Mouse (Mus musculus) lung, embryonic 15.5 days (tissue): ENCODE results near the gene Gys2. TPM values are rescaled to one million over a fixed set of nuclear protein-coding genes. Genes with fewer than 3 reads are reported as not detected.
A peak's percentile ranks its signal among the peaks of the same experiment; 100 is the strongest.

Experiments used
- ATAC-seq: fragments of 200-750 bp; cut with Nextera tagmentation; 2 replicates; pipeline ENCODE4 v1.8.0; 2017; ENCODE audit warnings: moderate number of reproducible peaks, borderline replicate concordance; ENCODE audit not compliant: low FRiP score, low TSS enrichment; ENCODE audit errors: extremely low read depth
- H3K27ac ChIP-seq: fragments of 300-500 bp; sonication (generic); 2 replicates; pipeline ENCODE4 v1.5.1; 2015; ENCODE audit warnings: moderate library complexity, mild to moderate bottlenecking, inconsistent platforms
- H3K27me3 ChIP-seq: fragments of 300-500 bp; sonication (generic); 2 replicates; pipeline ENCODE4 v1.6.1; 2015; ENCODE audit warnings: inconsistent platforms
- H3K36me3 ChIP-seq: fragments of 300-500 bp; sonication (generic); 2 replicates; pipeline ENCODE4 v1.6.1; 2015; ENCODE audit warnings: inconsistent platforms
- H3K4me1 ChIP-seq: fragments of 300-500 bp; sonication (generic); 2 replicates; pipeline ENCODE4 v1.6.1; 2015; ENCODE audit warnings: inconsistent platforms
- H3K4me2 ChIP-seq: fragments of 300-500 bp; sonication (generic); 2 replicates; pipeline ENCODE4 v1.6.1; 2015; ENCODE audit warnings: inconsistent platforms, mild to moderate bottlenecking, moderate library complexity
- H3K4me3 ChIP-seq: fragments of 300-500 bp; sonication (generic); 2 replicates; pipeline ENCODE4 v1.5.1; 2015; ENCODE audit warnings: mild to moderate bottlenecking, inconsistent platforms
- H3K9ac ChIP-seq: fragments of 300-500 bp; sonication (generic); 2 replicates; pipeline ENCODE4 v1.6.1; 2015; ENCODE audit warnings: inconsistent platforms
- H3K9me3 ChIP-seq: fragments of 300-500 bp; sonication (generic); 2 replicates; pipeline ENCODE4 v1.6.1; 2016; ENCODE audit warnings: inconsistent platforms
- WGBS: fragments of 180-500 bp; shearing (Covaris S2); methylation state at CpG from one replicate; pipeline ENCODE4 v1.1.7; 2015; 5-methylcytosine and 5-hydroxymethylcytosine counted together
- polyA plus RNA-seq: library from polyadenylated mRNA; unstranded; fragments of >200 nt; fragmentation: Nextera tagmentation; extraction: Ambion mirVana; gene quantifications from 2 replicates; pipeline ENCODE4 v1.2.1, GENCODE M21; 2015

Gys2 gene
- polyA plus RNA-seq, 1 experiment from 2014 or later, result 0.10 TPM

DNA sequence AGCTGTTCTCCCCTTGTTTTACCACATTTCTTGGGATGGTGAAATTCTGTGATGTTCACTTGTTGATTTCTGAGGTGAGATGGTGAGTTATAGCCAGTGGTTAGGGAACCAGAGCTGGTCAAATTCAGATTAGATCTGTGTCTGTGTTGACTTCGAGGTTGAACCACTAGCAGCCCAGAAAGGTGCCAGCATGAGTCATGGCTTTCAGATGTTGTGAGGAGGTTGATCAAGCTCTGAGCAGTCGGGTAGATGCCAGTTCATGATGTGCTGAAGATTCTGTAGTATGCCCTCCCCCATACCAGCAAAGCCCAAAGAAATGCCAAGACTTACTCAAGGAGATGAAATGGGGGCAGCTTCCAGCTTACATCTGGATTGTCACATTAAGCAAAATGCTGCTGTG, 83.8 kb downstream of the Gys2 start:
- Histone ChIP-seq H3K36me3 (peaks cover 12% of the 10 kb centered on the region; the same call in 1 of the 2 replicates), H3K4me1 (peaks cover 14% of the 10 kb centered on the region), H3K27me3 (no peaks in the 10 kb centered on the region), H3K9me3 (no peaks in the 10 kb centered on the region), H3K4me3 (no peak overlapping the region), H3K4me2 (no peak overlapping the region), H3K27ac (no peak overlapping the region), H3K9ac (no peak overlapping the region)
- 71% methylated on average over 2 of the region's 2 CpGs for WGBS
- ATAC-seq, result no peak

DNA sequence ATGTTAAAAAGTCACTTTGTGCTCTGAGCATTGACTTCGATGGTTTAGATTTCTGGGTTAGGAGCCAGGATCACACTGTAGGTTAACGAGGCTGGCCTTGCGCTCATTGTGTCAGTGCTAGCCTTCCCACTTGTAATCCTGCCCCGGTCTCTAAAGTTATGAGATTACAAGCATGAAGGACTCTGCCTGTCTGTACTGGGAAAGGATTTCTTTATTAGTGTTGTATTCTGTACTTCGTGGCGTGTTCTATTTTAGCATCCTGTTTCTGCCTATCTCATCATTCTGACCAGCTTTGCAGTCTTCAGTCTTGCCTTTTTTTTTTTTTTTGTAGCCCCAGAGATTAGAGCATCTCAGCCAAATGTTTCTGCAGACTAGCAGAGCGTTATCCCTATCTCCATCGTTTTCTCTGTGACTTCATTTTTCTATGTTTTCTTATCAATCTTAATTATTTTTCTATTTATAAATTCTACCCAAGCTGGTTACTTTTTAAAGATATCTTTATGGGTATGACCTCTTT, 85.1 kb downstream of the Gys2 start:
- Histone ChIP-seq H3K27ac (no peak overlapping the region), H3K9me3 (no peaks in the 10 kb centered on the region), H3K4me1 (peaks cover 14% of the 10 kb centered on the region), H3K36me3 (peaks cover 4% of the 10 kb centered on the region; the same call in 1 of the 2 replicates), H3K4me2 (peak overlapping the region; percentile 74), H3K27me3 (no peaks in the 10 kb centered on the region), H3K9ac (peak overlapping the region; percentile 86), H3K4me3 (peak overlapping the region; percentile 88)
- 8% methylated on average over 8 of the region's 8 CpGs for WGBS
- ATAC-seq, result no peak

DNA sequence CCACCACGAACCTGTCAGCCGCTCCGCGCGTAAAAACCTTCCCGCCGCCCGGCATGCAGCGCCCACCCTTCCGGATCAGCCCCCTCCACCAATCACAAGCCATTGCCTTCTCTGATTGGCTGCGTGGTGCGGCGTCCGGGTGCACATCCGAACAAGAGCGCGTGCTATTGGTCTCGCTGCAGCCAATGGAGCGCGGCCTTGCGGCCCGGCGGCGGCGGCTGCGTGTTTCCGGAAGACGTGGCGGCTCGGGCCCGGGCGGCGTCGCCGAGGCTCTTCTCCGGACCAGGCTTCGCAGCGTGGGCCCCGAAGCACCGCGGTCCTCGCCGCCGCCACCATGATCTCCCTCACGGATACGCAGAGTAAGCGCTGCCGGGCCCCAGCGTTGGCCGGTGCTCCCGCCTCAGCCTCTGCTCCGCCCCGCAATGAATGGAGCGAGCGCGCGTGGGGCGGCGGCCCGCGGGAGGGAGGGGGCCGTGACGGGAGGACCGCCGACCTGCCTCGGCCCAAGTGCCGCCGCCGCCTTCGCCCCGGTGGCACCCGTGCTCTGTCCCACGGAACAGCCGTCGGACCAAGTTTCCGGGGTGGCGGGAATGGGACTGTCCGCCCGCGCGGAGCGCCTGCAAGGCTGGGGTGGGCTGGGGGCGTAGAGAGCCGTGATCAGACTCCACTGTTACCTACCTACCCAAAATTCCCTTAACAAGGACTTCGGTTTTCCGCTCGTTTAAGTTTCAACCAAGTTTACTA, 85.7 kb downstream of the Gys2 start, which contains the start of the genes Recql and Golt1b:
Gene Recql, minus strand, starts transcription at position 77 of the 744 bp plus-strand sequence.
Gene Golt1b, plus strand, starts transcription at position 211 of the 744 bp plus-strand sequence.
- peaks cover 14% of the 10 kb centered on the region for H3K4me1 ChIP-seq
- H3K27ac ChIP-seq, result no peak within 1 kb of the TSS
- under 1% methylated on average over 62 of the region's 87 CpGs for whole genome bisulfite sequencing
- peak within 1 kb of the TSS; percentile 88 for H3K4me3 ChIP-seq
- H3K9me3 ChIP-seq, result no peaks in the 10 kb centered on the region
- H3K9ac ChIP-seq, result peak within 1 kb of the TSS; percentile 86
- H3K4me2 ChIP-seq, result peak within 1 kb of the TSS; percentile 74
- H3K36me3 ChIP-seq, result no peaks in the 10 kb centered on the region
- peak; percentile 100 for ATAC-seq
- H3K27me3 ChIP-seq, result no peaks in the 10 kb centered on the region

DNA sequence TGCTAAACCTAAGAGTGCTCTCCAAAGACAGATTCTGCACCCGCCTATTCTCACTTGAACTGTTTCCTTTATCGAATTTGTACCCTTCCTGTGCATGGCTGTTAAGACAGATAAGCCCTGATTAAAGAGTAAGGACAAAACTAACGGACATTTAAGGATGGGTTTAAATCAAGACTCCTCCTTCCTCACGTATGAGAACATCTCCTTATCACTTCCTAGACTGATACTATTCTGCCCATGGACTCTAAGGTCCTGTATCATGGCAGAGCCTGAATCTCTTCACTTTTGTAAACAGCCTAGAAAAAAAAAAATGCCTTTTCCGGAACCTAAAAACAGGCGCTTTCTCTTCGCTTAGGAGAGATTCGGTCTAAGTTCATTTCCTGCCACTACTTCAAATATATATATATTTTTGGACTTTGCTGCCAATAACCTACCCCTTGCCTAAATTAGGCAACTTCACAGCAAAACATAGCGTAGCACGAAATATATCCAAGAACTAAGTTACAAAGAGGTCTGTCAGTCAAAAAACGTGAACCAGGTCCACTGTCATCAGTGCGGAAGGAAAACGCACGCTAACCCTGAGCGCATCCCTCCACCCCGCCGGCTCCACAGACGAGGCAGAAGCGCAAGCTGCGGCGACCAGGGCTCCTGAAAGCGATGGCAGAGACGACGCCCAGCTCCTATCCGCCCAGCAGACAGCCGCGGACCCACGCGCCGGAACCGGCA, 86.5 kb downstream of the Gys2 start:
- Histone ChIP-seq H3K36me3 (no peaks in the 10 kb centered on the region), H3K9ac (peak overlapping the region; percentile 41), H3K4me2 (peak overlapping the region; percentile 74), H3K27ac (no peak overlapping the region), H3K9me3 (no peaks in the 10 kb centered on the region), H3K27me3 (no peaks in the 10 kb centered on the region), H3K4me3 (peak overlapping the region; percentile 88), H3K4me1 (peaks cover 14% of the 10 kb centered on the region)
- WGBS, result 2% methylated on average over 31 of the region's 31 CpGs
- no peak for ATAC-seq

DNA sequence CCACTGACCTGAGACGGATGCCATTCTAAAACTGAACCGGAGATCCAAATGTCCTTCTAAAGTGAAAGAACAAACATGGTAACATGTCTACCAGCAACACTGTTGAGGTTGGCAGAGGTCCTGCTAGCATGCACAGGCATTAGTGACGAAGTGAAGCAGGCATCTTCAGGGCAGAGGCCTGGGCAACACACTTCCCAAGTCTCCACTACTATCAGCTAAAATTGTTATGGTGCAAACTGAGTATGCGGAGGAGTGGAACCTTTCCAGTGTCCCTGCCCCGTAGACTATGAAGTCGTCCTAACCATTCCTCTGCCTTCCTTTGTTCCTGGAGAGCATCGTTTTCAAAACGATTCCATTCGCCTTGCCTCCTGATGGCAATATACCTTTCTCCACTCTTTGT, 88.4 kb downstream of the Gys2 start:
- Histone ChIP-seq H3K9ac (no peak overlapping the region), H3K27me3 (no peaks in the 10 kb centered on the region), H3K4me3 (no peak overlapping the region), H3K4me1 (peaks cover 14% of the 10 kb centered on the region), H3K27ac (no peak overlapping the region), H3K9me3 (no peaks in the 10 kb centered on the region), H3K4me2 (no peak overlapping the region), H3K36me3 (no peaks in the 10 kb centered on the region)
- no peak for ATAC-seq
- whole genome bisulfite sequencing, result 87% methylated on average over 9 of the region's 9 CpGs

DNA sequence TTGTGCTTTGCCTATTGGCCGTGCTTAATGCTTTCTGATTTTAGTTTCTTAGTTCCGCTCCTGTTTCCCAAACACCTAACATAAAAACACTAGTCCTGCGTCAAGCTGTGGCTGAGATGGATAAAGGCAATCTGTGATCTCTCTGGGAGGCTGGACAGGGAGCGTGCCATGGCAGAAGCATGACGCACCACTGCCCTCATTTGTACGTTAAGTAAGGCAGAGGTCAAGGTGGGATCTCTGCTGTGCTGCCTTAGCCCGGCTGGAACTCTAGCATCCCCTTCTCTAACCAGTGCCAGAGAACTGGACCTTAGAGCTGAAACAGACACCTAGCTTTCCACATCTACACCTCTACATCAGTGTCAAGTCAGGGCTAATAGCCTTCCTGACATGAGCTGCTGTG, 91.3 kb downstream of the Gys2 start:
- Histone ChIP-seq H3K4me2 (no peak overlapping the region), H3K27ac (no peak overlapping the region), H3K4me3 (no peak overlapping the region), H3K27me3 (no peaks in the 10 kb centered on the region), H3K9ac (no peak overlapping the region), H3K36me3 (peaks cover 4% of the 10 kb centered on the region; the same call in 1 of the 2 replicates), H3K4me1 (peaks cover 5% of the 10 kb centered on the region; the same call in 1 of the 2 replicates), H3K9me3 (no peaks in the 10 kb centered on the region)
- 82% methylated on average over 7 of the region's 7 CpGs for WGBS
- ATAC-seq, result no peak

GRCm38 (mm10) chr6:142379961-142380360, 92.9 kb downstream of the Gys2 start:
- Histone ChIP-seq H3K9ac (no peak overlapping the region), H3K4me2 (no peak overlapping the region), H3K36me3 (peaks cover 11% of the 10 kb centered on the region; the same call in 1 of the 2 replicates), H3K4me1 (no peaks in the 10 kb centered on the region), H3K27me3 (no peaks in the 10 kb centered on the region), H3K9me3 (no peaks in the 10 kb centered on the region), H3K4me3 (no peak overlapping the region), H3K27ac (no peak overlapping the region)
- no peak for ATAC-seq
- WGBS, result 75% methylated on average over 6 of the region's 6 CpGs

DNA sequence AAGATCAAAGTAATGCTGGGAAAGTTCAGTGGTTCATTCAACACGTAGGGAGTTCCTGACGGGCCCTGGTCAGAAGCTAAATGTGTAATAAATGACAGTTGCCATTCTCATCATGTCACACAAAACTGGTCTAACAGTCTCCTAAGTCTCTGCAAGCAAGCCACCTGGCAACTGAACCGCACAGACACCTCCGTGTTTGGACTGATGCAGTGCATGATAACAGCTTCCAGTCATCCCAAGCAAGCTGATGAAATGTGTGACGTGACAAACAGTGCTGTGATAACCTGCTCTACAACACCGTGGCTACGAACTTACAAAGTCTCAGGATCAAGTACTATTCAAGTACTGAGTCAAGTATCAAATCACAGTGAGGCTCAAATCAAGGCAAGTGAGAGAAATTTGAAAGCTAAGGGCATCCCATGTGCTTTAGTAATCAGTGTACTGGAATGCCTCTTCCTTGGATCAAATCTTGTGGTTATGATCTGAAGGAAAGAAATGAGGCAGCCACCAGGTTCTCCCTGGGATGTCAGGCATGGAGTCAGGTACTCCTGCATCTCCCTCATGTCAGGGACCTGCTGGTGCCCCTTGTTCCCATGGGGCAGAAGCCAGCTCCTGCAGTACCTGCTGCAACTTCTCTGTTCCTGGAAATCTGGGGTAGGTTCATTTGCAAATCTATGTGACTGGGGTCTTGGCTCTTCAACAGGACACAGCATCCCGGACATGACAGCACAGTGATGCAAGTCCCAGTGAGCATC, 94.2 kb downstream of the Gys2 start:
- WGBS, result 70% methylated on average over 8 of the region's 8 CpGs
- H3K4me1 ChIP-seq, result no peaks in the 10 kb centered on the region
- no peak for ATAC-seq

DNA sequence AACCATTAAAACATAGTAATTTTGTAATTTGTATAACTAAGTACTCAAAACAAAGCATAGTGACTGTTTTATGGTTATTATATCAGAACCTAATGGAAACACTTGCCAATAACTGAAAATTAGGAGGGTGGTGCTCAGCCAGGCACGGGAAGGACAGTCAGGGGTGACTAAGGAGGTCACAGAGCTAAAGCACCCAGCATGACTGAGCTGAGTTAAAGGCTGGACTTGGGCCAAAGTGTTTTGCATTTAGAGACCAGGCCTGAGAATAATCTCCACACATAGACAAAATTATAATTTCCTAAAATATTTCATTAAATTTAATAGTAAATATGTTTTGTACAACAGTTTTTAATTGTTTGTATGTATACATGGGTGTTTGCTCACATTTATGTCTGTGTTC, 95.8 kb downstream of the Gys2 start:
- Histone ChIP-seq H3K27ac (no peak overlapping the region), H3K9me3 (no peaks in the 10 kb centered on the region), H3K4me2 (no peak overlapping the region), H3K4me1 (no peaks in the 10 kb centered on the region), H3K27me3 (no peaks in the 10 kb centered on the region), H3K4me3 (no peak overlapping the region), H3K36me3 (peaks cover 22% of the 10 kb centered on the region; the same call in 1 of the 2 replicates), H3K9ac (no peak overlapping the region)
- ATAC-seq, result no peak
- WGBS, result 63% methylated on average over 1 of the region's 1 CpGs

More for the DNA sequence above, 94.2 kb downstream of the Gys2 start:
- no peaks in the 10 kb centered on the region for H3K27me3 ChIP-seq
- H3K4me2 ChIP-seq, result no peak overlapping the region
- no peak overlapping the region for H3K4me3 ChIP-seq
- peaks cover 13% of the 10 kb centered on the region; the same call in 1 of the 2 replicates for H3K36me3 ChIP-seq
- H3K9ac ChIP-seq, result no peak overlapping the region
- no peak overlapping the region for H3K27ac ChIP-seq
- H3K9me3 ChIP-seq, result no peaks in the 10 kb centered on the region
